Mouse (Mus musculus) cerebellum, adult 2 months (tissue): ENCODE data around the gene Psma5. TPM values are rescaled to one million over a fixed set of nuclear protein-coding genes. Genes with fewer than 3 reads are reported as not detected.

Experiments used
- DNase-seq, 2 experiments: peaks; one replicate each; pipeline ENCODE4 v3.0.0; 2021
- H3K27ac ChIP-seq: fragments of 200-500 bp; 2 replicates; pipeline ENCODE4 v1.5.1; 2012; ENCODE audit warnings: low read length, control low read depth, inconsistent platforms; ENCODE audit not compliant: insufficient read depth
- H3K27me3 ChIP-seq: fragments of 200-500 bp; 2 replicates; pipeline ENCODE4 v1.6.1; 2012; ENCODE audit warnings: inconsistent platforms, mild to moderate bottlenecking, low read length, moderate library complexity; ENCODE audit not compliant: control insufficient read depth, insufficient read depth
- H3K4me1 ChIP-seq: fragments of 200-500 bp; 2 replicates; pipeline ENCODE4 v1.6.1; 2011; ENCODE audit warnings: low read length; ENCODE audit not compliant: control insufficient read depth, insufficient read depth
- H3K4me3 ChIP-seq: fragments of 200-500 bp; replicated peaks from 2 replicates; pipeline ENCODE3; 2011; ENCODE audit warnings: mild to moderate bottlenecking, low read depth, low read length, control low read depth; ENCODE audit not compliant: insufficient read depth
- CTCF ChIP-seq: fragments of 200-500 bp; IDR thresholded peaks from 2 replicates; pipeline ENCODE4 v1.5.1; 2011; ENCODE audit warnings: low read depth, mild to moderate bottlenecking, control low read depth, low read length, moderate library complexity, borderline replicate concordance; ENCODE audit not compliant: insufficient read depth
- POLR2A ChIP-seq: fragments of 200-500 bp; IDR thresholded peaks from 2 replicates; pipeline ENCODE4 v1.6.1; 2011; ENCODE audit warnings: low read length, control low read depth, borderline replicate concordance; ENCODE audit not compliant: insufficient read depth
- WGBS: fragments of 180-500 bp; shearing (Covaris S2); methylation state at CpG from one replicate; pipeline ENCODE4 v1.1.7; 2018; 5-methylcytosine and 5-hydroxymethylcytosine counted together
- polyA plus RNA-seq: library from polyadenylated mRNA; depleted of rRNA; stranded (reverse); fragments of >200 nt; gene quantifications from 2 replicates; pipeline ENCODE4 v1.2.3, GENCODE M21; 2012

Gene Psma5
- polyA plus RNA-seq, 1 experiment = 111 TPM

GRCm38 (mm10) chr3:108318517-108318916 lies 61.8 kb downstream of the Psma5 start:
- H3K27ac ChIP-seq = no peak overlapping the region

DNA sequence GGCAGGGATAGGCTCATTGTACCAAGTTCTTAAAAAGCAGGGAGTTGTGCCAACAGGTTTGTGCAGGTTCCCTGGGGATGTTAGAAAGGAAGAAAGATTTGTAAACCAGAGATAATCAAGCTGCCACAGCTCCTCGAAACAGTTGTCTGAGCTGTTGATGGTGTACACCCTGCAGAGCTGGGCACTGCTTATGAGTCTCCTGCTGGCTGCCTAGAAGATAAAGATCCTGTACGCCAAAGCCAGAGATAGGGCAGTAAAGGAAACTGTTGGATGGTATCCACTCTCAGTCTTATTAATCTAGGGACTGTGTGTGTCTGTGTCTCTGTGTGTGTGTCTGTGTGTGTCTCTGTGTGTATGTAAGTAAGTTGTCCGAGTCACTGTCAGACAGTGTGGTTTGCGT lies 64.9 kb downstream of the Psma5 start:
- H3K4me1 ChIP-seq = no peaks in the 10 kb centered on the region
- 19% methylated on average over 4 of the region's 4 CpGs for WGBS
- no peaks in the 10 kb centered on the region for H3K27me3 ChIP-seq
- H3K27ac ChIP-seq = no peak overlapping the region
- peak in 1 of 2 experiments; percentile 39 for DNase-seq
- H3K4me3 ChIP-seq = no peak overlapping the region
- no peak for TF ChIP-seq POLR2A
- TF ChIP-seq CTCF = no peak

More at GRCm38 (mm10) chr3:108318517-108318916, 61.8 kb downstream of the Psma5 start:
- 59% methylated on average over 2 of the region's 2 CpGs for WGBS
- no peak overlapping the region for H3K4me3 ChIP-seq
- no peaks in the 10 kb centered on the region for H3K27me3 ChIP-seq
- DNase-seq = no peak
- H3K4me1 ChIP-seq = no peaks in the 10 kb centered on the region
- TF ChIP-seq POLR2A (no peak), CTCF (no peak)

DNA sequence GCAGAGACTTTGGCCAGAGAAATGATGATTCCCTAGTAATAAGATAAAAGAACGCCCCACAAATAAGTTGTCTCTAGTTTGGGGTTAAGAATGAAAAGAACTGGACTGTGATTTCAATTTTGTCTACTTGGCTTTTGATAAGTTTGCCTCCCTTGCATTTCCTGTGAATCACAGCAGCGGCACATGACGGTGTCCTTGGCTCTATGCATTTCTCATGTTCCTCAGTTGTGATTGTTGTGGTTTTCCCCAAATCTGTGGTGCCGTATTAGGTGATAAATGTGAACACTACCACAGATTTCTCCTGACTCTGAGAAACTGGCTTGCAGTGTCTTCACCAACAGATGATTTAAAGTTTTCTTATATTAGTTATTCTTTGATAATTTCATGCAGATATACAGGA lies 65.4 kb downstream of the Psma5 start:
- Histone ChIP-seq H3K4me3 (no peak overlapping the region), H3K27me3 (no peaks in the 10 kb centered on the region), H3K4me1 (peaks cover 3% of the 10 kb centered on the region), H3K27ac (no peak overlapping the region)
- TF ChIP-seq CTCF = no peak
- no peak for TF ChIP-seq POLR2A
- DNase-seq = no peak
- 83% methylated on average over 4 of the region's 4 CpGs for WGBS

- Histone ChIP-seq H3K27ac (no peak overlapping the region), H3K4me3 (no peak overlapping the region), H3K4me1 (peaks cover 7% of the 10 kb centered on the region), H3K27me3 (no peaks in the 10 kb centered on the region)
- 83% methylated on average over 3 of the region's 3 CpGs for WGBS
- no peak for DNase-seq
- TF ChIP-seq POLR2A (no peak), CTCF (no peak)
Observed at GRCm38 (mm10) chr3:108322962-108323361, 66.2 kb downstream of the Psma5 start.

DNA sequence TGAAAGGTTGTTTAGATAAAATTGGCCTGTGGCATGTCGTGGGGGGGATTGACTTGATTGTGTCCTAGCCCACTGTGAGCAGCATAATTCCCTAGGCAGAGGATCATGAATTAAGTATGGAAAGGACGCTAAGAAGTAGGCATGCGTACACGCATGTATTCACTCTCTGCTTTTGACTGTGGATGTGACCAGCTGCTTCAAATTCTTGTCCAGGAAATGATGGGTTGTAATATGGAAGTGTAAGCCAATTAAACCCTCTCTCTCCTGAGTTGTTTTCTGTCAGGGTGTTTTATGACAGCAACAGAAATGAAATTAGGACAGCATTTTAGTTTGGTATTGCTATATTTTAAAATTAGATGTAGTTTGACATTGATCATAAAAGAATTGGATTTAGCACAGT lies 68.1 kb downstream of the Psma5 start:
- no peak for TF ChIP-seq CTCF
- no peak for TF ChIP-seq POLR2A
- DNase-seq = no peak
- Histone ChIP-seq H3K4me3 (no peak overlapping the region), H3K4me1 (peaks cover 9% of the 10 kb centered on the region), H3K27me3 (no peaks in the 10 kb centered on the region), H3K27ac (no peak overlapping the region)
- 82% methylated on average over 4 of the region's 4 CpGs for WGBS

- 96% methylated on average over 9 of the region's 9 CpGs for WGBS
- DNase-seq = no peak
- TF ChIP-seq POLR2A = no peak
- H3K4me1 ChIP-seq = peaks cover 9% of the 10 kb centered on the region
- H3K4me3 ChIP-seq = no peak overlapping the region
- no peaks in the 10 kb centered on the region for H3K27me3 ChIP-seq
- no peak overlapping the region for H3K27ac ChIP-seq
Observed at GRCm38 (mm10) chr3:108325521-108325920, 68.8 kb downstream of the Psma5 start.

- no peak for DNase-seq
- Histone ChIP-seq H3K27me3 (no peaks in the 10 kb centered on the region), H3K27ac (no peak overlapping the region), H3K4me3 (no peak overlapping the region), H3K4me1 (peaks cover 9% of the 10 kb centered on the region)
- WGBS = 54% methylated on average over 8 of the region's 8 CpGs
- TF ChIP-seq CTCF (no peak), POLR2A (no peak)
Observed at GRCm38 (mm10) chr3:108327275-108327674, 70.5 kb downstream of the Psma5 start.

GRCm38 (mm10) chr3:108327916-108328315 lies 71.2 kb downstream of the Psma5 start:
- no peak for TF ChIP-seq CTCF
- TF ChIP-seq POLR2A = no peak
- WGBS = 10% methylated on average over 3 of the region's 3 CpGs
- H3K4me1 ChIP-seq = peaks cover 9% of the 10 kb centered on the region
- H3K27ac ChIP-seq = no peak overlapping the region
- DNase-seq = peak in 1 of 2 experiments; percentile 49
- no peaks in the 10 kb centered on the region for H3K27me3 ChIP-seq
- H3K4me3 ChIP-seq = no peak overlapping the region
